Mouse (Mus musculus): Measurements from ENCODE around the gene Pdik1l. TPM values are rescaled to one million over a fixed set of nuclear protein-coding genes. Genes with fewer than 3 reads are reported as not detected.
A peak's percentile ranks its signal among the peaks of the same experiment; 100 is the strongest.

Gene Pdik1l
- polyA plus RNA-seq, 1 experiment from 2014 or later: 35.7 TPM

DNA sequence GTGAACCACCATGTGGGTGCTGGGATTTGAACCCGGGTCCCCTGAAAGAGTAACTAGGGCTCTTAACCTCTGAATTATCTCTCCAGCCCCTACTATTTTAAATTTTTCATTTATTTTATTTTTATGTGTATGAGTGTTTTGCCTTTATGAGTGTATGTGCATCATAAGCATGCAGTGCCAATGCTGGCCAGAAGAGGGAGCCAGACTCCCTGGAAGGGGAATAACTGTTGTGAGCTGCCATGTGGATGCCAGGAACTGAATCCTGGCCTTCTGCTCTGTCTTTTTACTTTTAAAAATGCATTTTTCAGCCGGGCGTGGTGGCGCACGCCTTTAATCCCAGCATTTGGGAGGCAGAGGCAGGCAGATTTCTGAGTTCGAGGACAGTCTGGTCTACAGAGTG is 25.2 kb upstream of the Pdik1l start:
- Histone ChIP-seq H3K4me3 (no peak overlapping the region), H3K36me3 (no peaks in the 10 kb centered on the region), H3K4me2 (no peak overlapping the region), H3K27ac (replicated peaks) (no peak overlapping the region), H3K4me1 (replicated peaks) (no peaks in the 10 kb centered on the region), H3K27me3 (no peaks in the 10 kb centered on the region), H3K9me3 (no peaks in the 10 kb centered on the region), H3K9ac (no peak overlapping the region)
- no peak for ATAC-seq (ENCODE audit: low FRiP score, low read depth)
- WGBS: 95% methylated on average over 6 of the region's 6 CpGs

DNA sequence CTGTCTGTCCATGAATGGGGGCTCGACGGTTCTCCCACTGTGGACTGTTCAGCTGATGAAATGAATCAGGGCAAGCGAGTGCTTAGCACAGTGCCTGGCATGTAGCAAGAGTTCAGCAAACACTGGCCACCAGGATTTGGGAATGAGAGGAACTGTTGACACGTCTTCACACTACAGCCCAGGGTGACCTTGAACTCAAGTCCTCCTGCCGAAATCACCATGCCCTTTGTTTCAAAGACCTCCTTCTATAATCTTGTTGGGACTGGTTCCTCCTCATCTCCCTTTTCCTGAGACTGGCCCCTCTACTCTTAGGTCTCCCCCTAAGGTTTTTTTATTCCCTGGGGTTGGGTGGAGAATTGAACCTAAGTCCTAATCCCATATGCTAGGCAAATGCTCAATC is 24.6 kb upstream of the Pdik1l start:
- H3K4me2 ChIP-seq: no peak overlapping the region
- no peaks in the 10 kb centered on the region for H3K36me3 ChIP-seq
- no peak for ATAC-seq (ENCODE audit: low FRiP score, low read depth)
- no peak overlapping the region for H3K9ac ChIP-seq
- 93% methylated on average over 5 of the region's 5 CpGs for WGBS
- peaks cover 3% of the 10 kb centered on the region for H3K4me1 ChIP-seq (replicated peaks)
- H3K27ac ChIP-seq (replicated peaks): no peak overlapping the region
- H3K4me3 ChIP-seq: no peak overlapping the region
- no peaks in the 10 kb centered on the region for H3K9me3 ChIP-seq
- no peaks in the 10 kb centered on the region for H3K27me3 ChIP-seq

- no peak overlapping the region for H3K4me2 ChIP-seq
- H3K4me3 ChIP-seq: no peak overlapping the region
- no peaks in the 10 kb centered on the region for H3K27me3 ChIP-seq
- H3K9me3 ChIP-seq: no peaks in the 10 kb centered on the region
- H3K9ac ChIP-seq: no peak overlapping the region
- no peak for ATAC-seq (ENCODE audit: low FRiP score, low read depth)
- H3K36me3 ChIP-seq: no peaks in the 10 kb centered on the region
- H3K27ac ChIP-seq (replicated peaks): no peak overlapping the region
- WGBS: 90% methylated on average over 9 of the region's 9 CpGs
- H3K4me1 ChIP-seq (replicated peaks): peaks cover 6% of the 10 kb centered on the region
Measured at GRCm38 (mm10) chr4:134311784-134312183, 24.1 kb upstream of the Pdik1l start.

- H3K9me3 ChIP-seq: no peaks in the 10 kb centered on the region
- H3K4me2 ChIP-seq: no peak overlapping the region
- H3K27me3 ChIP-seq: no peaks in the 10 kb centered on the region
- no peak overlapping the region for H3K27ac ChIP-seq (replicated peaks)
- no peak overlapping the region for H3K4me3 ChIP-seq
- H3K9ac ChIP-seq: no peak overlapping the region
- peaks cover 6% of the 10 kb centered on the region for H3K4me1 ChIP-seq (replicated peaks)
- WGBS: 91% methylated on average over 9 of the region's 9 CpGs
- H3K36me3 ChIP-seq: no peaks in the 10 kb centered on the region
- ATAC-seq (ENCODE audit: low FRiP score, low read depth): no peak
Measured at GRCm38 (mm10) chr4:134310656-134311055, 23.0 kb upstream of the Pdik1l start.

DNA sequence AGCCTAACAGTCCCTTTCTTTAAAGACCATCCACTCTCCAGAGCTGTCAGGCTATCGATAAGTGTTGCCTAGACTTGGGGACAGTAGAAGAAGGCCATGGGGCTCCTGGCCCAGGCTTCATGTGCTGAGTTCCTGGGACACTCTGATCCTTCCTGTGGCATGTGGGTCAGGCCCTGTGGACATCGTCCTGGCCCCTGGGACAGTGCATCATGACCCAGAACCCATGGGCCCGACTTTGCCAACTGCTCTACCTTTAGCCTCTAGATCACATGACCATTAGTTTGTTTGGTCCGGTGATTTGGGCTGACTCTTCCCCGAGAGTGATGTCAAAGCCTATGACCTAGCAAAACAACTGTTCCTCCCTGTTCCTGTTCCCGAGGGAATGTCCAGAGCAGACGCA is 22.4 kb upstream of the Pdik1l start:
- ATAC-seq (ENCODE audit: low FRiP score, low read depth): no peak
- no peak overlapping the region for H3K4me3 ChIP-seq
- 90% methylated on average over 7 of the region's 7 CpGs for WGBS
- no peaks in the 10 kb centered on the region for H3K9me3 ChIP-seq
- no peak overlapping the region for H3K4me2 ChIP-seq
- no peak overlapping the region for H3K9ac ChIP-seq
- no peaks in the 10 kb centered on the region for H3K27me3 ChIP-seq
- no peaks in the 10 kb centered on the region for H3K36me3 ChIP-seq
- no peak overlapping the region for H3K27ac ChIP-seq (replicated peaks)
- peaks cover 6% of the 10 kb centered on the region for H3K4me1 ChIP-seq (replicated peaks)

GRCm38 (mm10) chr4:134307367-134308072 is 19.8 kb upstream of the Pdik1l start:
- Histone ChIP-seq H3K4me3 (no peak overlapping the region), H3K36me3 (no peaks in the 10 kb centered on the region), H3K9me3 (no peaks in the 10 kb centered on the region), H3K27me3 (no peaks in the 10 kb centered on the region), H3K4me1 (replicated peaks) (peaks cover 6% of the 10 kb centered on the region), H3K9ac (no peak overlapping the region), H3K4me2 (peak overlapping the region; percentile 34), H3K27ac (replicated peaks) (no peak overlapping the region)
- ATAC-seq (ENCODE audit: low FRiP score, low read depth): peak; percentile 54; the same call in 1 of the 2 replicates
- WGBS: 12% methylated on average over 12 of the region's 12 CpGs

DNA sequence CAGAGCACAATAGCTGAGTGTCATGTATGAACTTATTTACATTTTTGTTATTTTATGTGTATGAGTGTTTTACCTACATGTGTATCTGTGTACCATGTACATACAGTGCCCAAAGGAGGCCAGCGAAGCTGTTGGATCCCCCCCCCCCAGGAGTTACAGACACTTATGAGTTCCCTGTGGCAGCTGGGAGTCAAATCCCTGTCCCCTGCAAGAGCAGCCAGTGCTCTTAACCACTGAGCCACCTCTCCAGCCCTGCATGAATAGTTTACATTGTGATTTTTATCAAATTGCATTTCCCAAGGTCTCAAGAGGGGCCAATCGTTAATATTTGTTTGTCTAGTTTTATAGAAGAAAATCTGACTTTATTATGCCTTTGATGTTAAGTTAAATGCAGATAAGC is 19.3 kb upstream of the Pdik1l start:
- no peaks in the 10 kb centered on the region for H3K36me3 ChIP-seq
- no peaks in the 10 kb centered on the region for H3K27me3 ChIP-seq
- H3K4me1 ChIP-seq (replicated peaks): peaks cover 6% of the 10 kb centered on the region
- no peak overlapping the region for H3K4me2 ChIP-seq
- 84% methylated on average over 2 of the region's 2 CpGs for WGBS
- no peak overlapping the region for H3K9ac ChIP-seq
- H3K9me3 ChIP-seq: no peaks in the 10 kb centered on the region
- ATAC-seq (ENCODE audit: low FRiP score, low read depth): no peak
- H3K27ac ChIP-seq (replicated peaks): no peak overlapping the region
- H3K4me3 ChIP-seq: no peak overlapping the region

- H3K4me1 ChIP-seq (replicated peaks): peaks cover under 1% of the 10 kb centered on the region; the same call in 1 of the 2 replicates
- H3K4me3 ChIP-seq: no peak overlapping the region
- no peaks in the 10 kb centered on the region for H3K9me3 ChIP-seq
- no peak overlapping the region for H3K9ac ChIP-seq
- no peaks in the 10 kb centered on the region for H3K27me3 ChIP-seq
- WGBS: 87% methylated on average over 5 of the region's 5 CpGs
- H3K27ac ChIP-seq (replicated peaks): no peak overlapping the region
- no peak for ATAC-seq (ENCODE audit: low FRiP score, low read depth)
- no peak overlapping the region for H3K4me2 ChIP-seq
- no peaks in the 10 kb centered on the region for H3K36me3 ChIP-seq
Measured at GRCm38 (mm10) chr4:134302084-134302483, 14.4 kb upstream of the Pdik1l start.

- no peak overlapping the region for H3K4me3 ChIP-seq
- H3K9me3 ChIP-seq: no peaks in the 10 kb centered on the region
- H3K9ac ChIP-seq: no peak overlapping the region
- no peaks in the 10 kb centered on the region for H3K27me3 ChIP-seq
- H3K27ac ChIP-seq (replicated peaks): no peak overlapping the region
- 82% methylated on average over 9 of the region's 9 CpGs for WGBS
- H3K4me1 ChIP-seq (replicated peaks): no peaks in the 10 kb centered on the region
- ATAC-seq (ENCODE audit: low FRiP score, low read depth): no peak
- H3K4me2 ChIP-seq: no peak overlapping the region
- H3K36me3 ChIP-seq: no peaks in the 10 kb centered on the region
Measured at GRCm38 (mm10) chr4:134300316-134300715, 12.6 kb upstream of the Pdik1l start.

GRCm38 (mm10) chr4:134299498-134299810 is 11.8 kb upstream of the Pdik1l start:
- no peak overlapping the region for H3K9ac ChIP-seq
- H3K4me3 ChIP-seq: no peak overlapping the region
- no peaks in the 10 kb centered on the region for H3K9me3 ChIP-seq
- no peak overlapping the region for H3K27ac ChIP-seq (replicated peaks)
- no peak overlapping the region for H3K4me2 ChIP-seq
- no peak for ATAC-seq (ENCODE audit: low FRiP score, low read depth)
- H3K4me1 ChIP-seq (replicated peaks): no peaks in the 10 kb centered on the region
- H3K27me3 ChIP-seq: no peaks in the 10 kb centered on the region
- WGBS: 69% methylated on average over 4 of the region's 4 CpGs
- H3K36me3 ChIP-seq: no peaks in the 10 kb centered on the region

GRCm38 (mm10) chr4:134298626-134299497 is 11.2 kb upstream of the Pdik1l start:
- Histone ChIP-seq H3K4me3 (no peak overlapping the region), H3K4me2 (no peak overlapping the region), H3K9me3 (no peaks in the 10 kb centered on the region), H3K9ac (no peak overlapping the region), H3K27me3 (no peaks in the 10 kb centered on the region), H3K27ac (replicated peaks) (no peak overlapping the region), H3K4me1 (replicated peaks) (no peaks in the 10 kb centered on the region), H3K36me3 (no peaks in the 10 kb centered on the region)
- ATAC-seq (ENCODE audit: low FRiP score, low read depth): no peak
- WGBS: 74% methylated on average over 19 of the region's 19 CpGs

DNA sequence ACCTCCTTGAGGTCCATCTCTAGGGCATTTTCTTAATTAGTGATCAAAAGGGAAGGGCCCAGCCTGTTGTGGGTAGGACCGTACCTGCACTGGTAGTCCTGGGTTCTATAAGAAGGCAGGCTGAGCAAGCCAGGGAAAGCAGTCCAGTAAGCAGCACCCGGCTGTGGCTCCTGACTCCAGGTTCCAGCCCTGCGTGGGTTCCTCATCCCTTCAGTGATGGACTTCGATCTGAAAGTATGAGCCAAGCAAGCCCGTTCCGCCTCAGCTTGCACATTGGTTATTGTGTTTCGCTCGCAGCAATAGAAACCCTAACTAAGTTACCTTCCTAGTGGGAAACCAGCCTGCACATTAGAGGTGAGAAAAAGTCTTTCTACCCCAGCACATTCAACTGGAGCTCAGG is 9.7 kb upstream of the Pdik1l start:
- Histone ChIP-seq H3K27me3 (no peaks in the 10 kb centered on the region; the same call in 1 of the 2 replicates), H3K4me1 (replicated peaks) (no peaks in the 10 kb centered on the region), H3K27ac (replicated peaks) (no peak overlapping the region), H3K4me3 (no peak overlapping the region), H3K4me2 (no peak overlapping the region), H3K9ac (no peak overlapping the region), H3K36me3 (no peaks in the 10 kb centered on the region), H3K9me3 (no peaks in the 10 kb centered on the region)
- WGBS: 91% methylated on average over 8 of the region's 8 CpGs
- no peak for ATAC-seq (ENCODE audit: low FRiP score, low read depth)

All from hindbrain, embryonic 15.5 days (tissue).